Mouse (Mus musculus) T-helper 17 cell (primary cell): Measurements from ENCODE around the gene Tmed2.
"Not testable (repeated sequence)": the region's sequence is repeated elsewhere in the genome, so short reads cannot be mapped to it uniquely, and the experiment has no call there.

ENCODE experiments used
- in situ Hi-C, 2 experiments: fragments of 300-600 bp; cut with MboI, MseI; formaldehyde crosslinking; loops; 1 replicate in 1 of 2; 2 replicates in 1 of 2; pipeline ENCODE4 v1.15.1; 2025; ENCODE audit warnings: high pct_unique_total_duplicates in 2 of 2

The Tmed2 gene

GRCm38 (mm10) chr5:124524943-124525342 is 15.6 kb upstream of the Tmed2 start:
- in situ Hi-C loops: no loop called here

GRCm38 (mm10) chr5:124528351-124528750 is 12.1 kb upstream of the Tmed2 start:
- in situ Hi-C loops: no loop called here

GRCm38 (mm10) chr5:124528791-124529190 is 11.7 kb upstream of the Tmed2 start:
- in situ Hi-C loops: no loop called here

- in situ Hi-C loops: no loop called here
Measured at GRCm38 (mm10) chr5:124529191-124529651, 11.3 kb upstream of the Tmed2 start.

GRCm38 (mm10) chr5:124529697-124530096 is 10.8 kb upstream of the Tmed2 start:
- in situ Hi-C loops: loop anchor here in 1 of 2 experiments (10.0 kb wide), 1 partner anchor 95 kb away; the partner anchor contains the start of gene Kmt5a

GRCm38 (mm10) chr5:124530655-124531582 is 9.6 kb upstream of the Tmed2 start, which contains the start of gene Rilpl1:
Gene Rilpl1, minus strand, starts transcription at chr5:124531391.
- in situ Hi-C loops: loop anchor here in 1 of 2 experiments (10.0 kb wide), 1 partner anchor 96 kb away; the partner anchor contains the start of gene Kmt5a

GRCm38 (mm10) chr5:124531583-124531930 is 8.9 kb upstream of the Tmed2 start:
- in situ Hi-C loops: loop anchor here in 1 of 2 experiments (10.0 kb wide), 1 partner anchor 97 kb away; the partner anchor contains the start of gene Kmt5a

- in situ Hi-C loops: loop anchor here in 1 of 2 experiments (10.0 kb wide), 1 partner anchor 98 kb away; the partner anchor contains the start of gene Kmt5a
Measured at GRCm38 (mm10) chr5:124532451-124532850, 8.0 kb upstream of the Tmed2 start.

- in situ Hi-C loops: loop anchor here in 1 of 2 experiments (5.0 to 10.0 kb wide), 2 partner anchors 38 to 100 kb away; partner anchors contain the start of gene Kmt5a
Measured at GRCm38 (mm10) chr5:124535016-124535415, 5.5 kb upstream of the Tmed2 start.

- in situ Hi-C loops: loop anchor here in 1 of 2 experiments (5.0 to 10.0 kb wide), 2 partner anchors 39 to 102 kb away; partner anchors contain the start of gene Kmt5a
Measured at GRCm38 (mm10) chr5:124536776-124537175, 3.7 kb upstream of the Tmed2 start.

- in situ Hi-C loops: loop anchor here in 1 of 2 experiments (5.0 to 10.0 kb wide), 2 partner anchors 42 to 104 kb away; partner anchors contain the start of gene Kmt5a
Measured at GRCm38 (mm10) chr5:124538813-124539792, 1.4 kb upstream of the Tmed2 start.

GRCm38 (mm10) chr5:124539905-124540304 is 590 bp upstream of the Tmed2 start:
- in situ Hi-C loops: loop anchor here (5.0 to 10.0 kb wide), 4 partner anchors 43 to 185 kb away; partner anchors contain the start of genes Kmt5a (in 1 of the 2) and Sbno1 (in 1 of the 2)

GRCm38 (mm10) chr5:124540905-124541601 is 558 bp downstream of the Tmed2 start:
- in situ Hi-C loops: loop anchor here in 1 of 2 experiments (5.0 to 10.0 kb wide), 2 partner anchors 114 to 186 kb away; partner anchors contain the start of gene Sbno1

- in situ Hi-C loops: loop anchor here in 1 of 2 experiments (5.0 to 10.0 kb wide), 2 partner anchors 114 to 187 kb away; partner anchors contain the start of gene Sbno1
Measured at GRCm38 (mm10) chr5:124541602-124541973, 1.1 kb downstream of the Tmed2 start.

GRCm38 (mm10) chr5:124550737-124551136 is 10.2 kb downstream of the Tmed2 start:
- in situ Hi-C loops: not testable (repeated sequence)

GRCm38 (mm10) chr5:124551349-124552093 is 11.0 kb downstream of the Tmed2 start:
- in situ Hi-C loops: not testable (repeated sequence)

GRCm38 (mm10) chr5:124552094-124552472 is 11.6 kb downstream of the Tmed2 start:
- in situ Hi-C loops: no loop called here

- in situ Hi-C loops: no loop called here
Measured at GRCm38 (mm10) chr5:124552558-124553307, 12.2 kb downstream of the Tmed2 start, which contains the start of gene Ddx55. Gene Ddx55, plus strand, starts transcription at chr5:124552864.

GRCm38 (mm10) chr5:124553607-124554006 is 13.1 kb downstream of the Tmed2 start:
- in situ Hi-C loops: no loop called here
